Mouse (Mus musculus) ovary, postnatal 36 days (tissue): Measurements from ENCODE around the gene Park7.

Experiments used
- DNase-seq: peaks from one replicate; pipeline ENCODE4 v3.0.0; 2022; ENCODE audit warnings: low spot score, mixed read lengths

The Park7 gene

GRCm38 (mm10) chr4:150872681-150873080 lies 41.6 kb downstream of the Park7 start:
- DNase-seq = no peak

GRCm38 (mm10) chr4:150872139-150872651 lies 42.0 kb downstream of the Park7 start:
- DNase-seq = peak; percentile 25

- DNase-seq = peak; percentile 38
Observed at GRCm38 (mm10) chr4:150871392-150872138, 42.7 kb downstream of the Park7 start.

GRCm38 (mm10) chr4:150870963-150871391 lies 43.3 kb downstream of the Park7 start:
- DNase-seq = no peak

- peak; percentile 45 for DNase-seq
Observed at GRCm38 (mm10) chr4:150869276-150870197, 44.7 kb downstream of the Park7 start.

GRCm38 (mm10) chr4:150868859-150869258 lies 45.4 kb downstream of the Park7 start:
- no peak for DNase-seq

GRCm38 (mm10) chr4:150868161-150868560 lies 46.1 kb downstream of the Park7 start:
- no peak for DNase-seq

GRCm38 (mm10) chr4:150866494-150866893 lies 47.7 kb downstream of the Park7 start:
- DNase-seq = no peak

- no peak for DNase-seq
Observed at GRCm38 (mm10) chr4:150866069-150866468, 48.2 kb downstream of the Park7 start.

GRCm38 (mm10) chr4:150865371-150865770 lies 48.9 kb downstream of the Park7 start:
- no peak for DNase-seq

GRCm38 (mm10) chr4:150862626-150863375 lies 51.4 kb downstream of the Park7 start:
- no peak for DNase-seq

GRCm38 (mm10) chr4:150861161-150861560 lies 53.1 kb downstream of the Park7 start:
- DNase-seq = no peak

GRCm38 (mm10) chr4:150860526-150860925 lies 53.7 kb downstream of the Park7 start:
- DNase-seq = no peak

GRCm38 (mm10) chr4:150855346-150855745 lies 58.9 kb downstream of the Park7 start:
- no peak for DNase-seq

GRCm38 (mm10) chr4:150854839-150855246 lies 59.4 kb downstream of the Park7 start:
- DNase-seq = peak; percentile 97

- peak; percentile 25 for DNase-seq
Observed at GRCm38 (mm10) chr4:150853680-150854461, 60.4 kb downstream of the Park7 start, which contains the start of gene Errfi1. Gene Errfi1, plus strand, starts transcription at chr4:150853919.

GRCm38 (mm10) chr4:150852479-150852878 lies 61.8 kb downstream of the Park7 start:
- DNase-seq = no peak

- no peak for DNase-seq
Observed at GRCm38 (mm10) chr4:150852045-150852444, 62.2 kb downstream of the Park7 start.

- DNase-seq = no peak
Observed at GRCm38 (mm10) chr4:150850893-150851292, 63.3 kb downstream of the Park7 start.

- DNase-seq = no peak
Observed at GRCm38 (mm10) chr4:150849964-150850363, 64.3 kb downstream of the Park7 start.
